Mouse (Mus musculus) erythroblast, embryonic 14.5 days (primary cell): ENCODE data around the gene Stpg3. TPM values are rescaled to one million over a fixed set of nuclear protein-coding genes. Genes with fewer than 3 reads are reported as not detected.

Experiments used
- H3K27me3 ChIP-seq: 2 replicates; pipeline ENCODE4 v1.6.1; 2012; ENCODE audit warnings: inconsistent platforms; ENCODE audit not compliant: control insufficient read depth
- H3K36me3 ChIP-seq: 2 replicates; pipeline ENCODE4 v1.6.1; 2012; ENCODE audit warnings: mild to moderate bottlenecking, inconsistent platforms; ENCODE audit not compliant: control insufficient read depth
- H3K4me1 ChIP-seq: 2 replicates; pipeline ENCODE4 v1.6.1; 2012; ENCODE audit warnings: inconsistent platforms; ENCODE audit not compliant: control insufficient read depth
- H3K4me3 ChIP-seq: replicated peaks from 2 replicates; pipeline ENCODE3; 2012; ENCODE audit warnings: moderate library complexity, mild to moderate bottlenecking, inconsistent platforms
- H3K9me3 ChIP-seq: 2 replicates; pipeline ENCODE4 v1.6.1; 2012; ENCODE audit warnings: low read length, inconsistent platforms, mixed read lengths; ENCODE audit not compliant: control insufficient read depth
- GATA1 ChIP-seq: IDR thresholded peaks from 2 replicates; pipeline ENCODE4 v1.6.1; 2012; ENCODE audit warnings: low read length, inconsistent platforms, mixed read lengths
- TAL1 ChIP-seq: IDR thresholded peaks from 3 replicates; pipeline ENCODE4 v1.6.1; 2012; ENCODE audit warnings: low read length, inconsistent platforms, mixed read lengths
- polyA plus RNA-seq: library from polyadenylated mRNA; stranded (reverse); fragments of >175 nt; gene quantifications from 2 replicates; pipeline ENCODE4 v1.2.3, GENCODE M21; 2012

Gene Stpg3
- polyA plus RNA-seq, 1 experiment = not detected

DNA sequence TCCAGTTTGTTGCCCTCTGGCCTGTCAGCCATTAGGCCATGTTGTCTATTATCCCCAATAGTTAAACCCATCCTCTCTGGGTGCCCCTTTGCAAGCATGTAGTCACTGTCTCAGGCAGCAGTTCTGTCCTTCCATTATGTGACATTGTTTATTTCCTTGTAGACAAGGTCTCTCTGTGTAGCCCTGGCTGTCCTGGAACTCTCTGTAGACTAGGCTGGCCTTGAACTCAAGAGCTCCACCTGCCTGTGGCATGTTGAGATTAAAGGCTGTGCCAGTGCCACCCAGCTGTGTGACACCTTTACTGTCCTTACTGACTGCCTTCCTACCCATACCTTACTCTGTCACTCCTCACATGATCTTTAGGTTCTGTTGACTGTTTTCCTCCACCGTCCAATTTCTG is 37.9 kb upstream of the Stpg3 start:
- peaks cover 31% of the 10 kb centered on the region for H3K4me1 ChIP-seq
- TF ChIP-seq TAL1 (no peak), GATA1 (no peak)
- peaks cover 63% of the 10 kb centered on the region for H3K36me3 ChIP-seq

DNA sequence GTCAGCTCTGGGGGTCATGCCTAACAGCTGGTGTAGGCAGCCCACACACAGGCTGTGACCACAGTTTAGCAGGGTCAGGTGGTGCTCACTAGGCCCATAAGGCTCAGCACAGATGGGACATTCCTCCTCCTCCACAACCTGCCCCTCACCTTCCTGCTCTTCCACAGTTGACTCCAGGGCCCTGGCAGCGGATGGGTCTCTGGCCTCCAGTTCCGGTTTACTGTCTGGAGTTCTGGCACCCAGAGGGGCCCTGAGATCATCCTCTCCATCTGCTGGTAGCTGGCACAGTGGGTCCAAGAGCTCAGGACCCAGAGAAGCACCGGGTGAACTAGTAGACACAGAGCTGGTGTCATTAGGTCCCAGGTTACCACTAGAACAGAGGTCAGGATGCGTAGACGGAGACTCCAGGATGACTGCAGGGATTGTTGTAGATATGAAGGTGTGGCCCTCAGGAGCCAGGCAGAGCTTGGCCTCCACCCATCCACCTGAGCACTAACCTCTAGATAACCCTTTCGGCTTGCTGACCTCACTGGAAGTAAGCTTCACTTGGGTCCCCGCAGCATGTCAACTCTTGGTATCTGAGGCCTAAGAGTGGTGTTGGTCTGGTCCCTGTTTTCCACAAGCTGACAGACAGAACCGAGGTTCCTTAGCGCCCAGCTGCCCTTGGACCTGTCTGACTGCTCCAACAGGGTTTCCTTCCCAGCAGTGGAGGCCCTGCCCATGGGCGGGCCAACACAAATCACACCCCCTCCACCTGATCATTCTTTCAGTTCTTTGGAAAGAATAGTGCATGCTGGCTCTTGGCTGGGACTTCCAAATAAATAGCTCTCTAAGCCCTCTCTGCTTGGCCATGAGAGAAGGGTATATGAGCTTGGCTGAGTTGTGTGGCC is 32.0 kb upstream of the Stpg3 start, which contains the start of gene AL732309.1:
AL732309.1 (minus strand) TSS at position 681 of the 890 bp plus-strand sequence.
- Histone ChIP-seq H3K36me3 (peaks cover 67% of the 10 kb centered on the region), H3K4me3 (no peak within 1 kb of the TSS), H3K27me3 (peaks cover 26% of the 10 kb centered on the region), H3K4me1 (peaks cover 15% of the 10 kb centered on the region), H3K9me3 (no peaks in the 10 kb centered on the region)
- TF ChIP-seq GATA1 = no peak
- TF ChIP-seq TAL1 = no peak

More for the DNA sequence above, 37.9 kb upstream of the Stpg3 start:
- H3K27me3 ChIP-seq = no peaks in the 10 kb centered on the region
- no peaks in the 10 kb centered on the region for H3K9me3 ChIP-seq
- no peak overlapping the region for H3K4me3 ChIP-seq

DNA sequence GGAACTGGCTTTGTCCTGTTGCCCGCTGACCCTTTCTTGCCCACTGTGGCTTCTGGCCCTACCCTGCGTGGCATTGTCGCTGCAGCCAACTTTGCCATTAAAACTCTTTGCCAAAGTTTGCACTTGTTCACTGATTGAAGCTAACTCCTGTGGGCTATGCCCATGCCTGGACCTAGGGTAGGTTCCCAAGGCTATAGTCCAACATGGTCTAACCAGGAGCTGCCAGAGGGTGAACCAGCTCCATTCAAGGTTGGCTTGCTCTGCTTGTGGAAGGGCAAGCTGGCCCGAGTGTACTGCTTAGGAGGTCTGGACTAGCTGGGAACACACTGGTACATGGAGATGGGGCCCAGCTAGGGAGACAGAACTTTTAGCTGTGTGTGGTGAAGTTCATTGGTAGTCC is 29.7 kb upstream of the Stpg3 start:
- Histone ChIP-seq H3K9me3 (no peaks in the 10 kb centered on the region), H3K4me1 (peaks cover 36% of the 10 kb centered on the region), H3K4me3 (no peak overlapping the region), H3K36me3 (peaks cover 44% of the 10 kb centered on the region), H3K27me3 (peaks cover 34% of the 10 kb centered on the region)
- no peak for TF ChIP-seq GATA1
- TF ChIP-seq TAL1 = no peak

DNA sequence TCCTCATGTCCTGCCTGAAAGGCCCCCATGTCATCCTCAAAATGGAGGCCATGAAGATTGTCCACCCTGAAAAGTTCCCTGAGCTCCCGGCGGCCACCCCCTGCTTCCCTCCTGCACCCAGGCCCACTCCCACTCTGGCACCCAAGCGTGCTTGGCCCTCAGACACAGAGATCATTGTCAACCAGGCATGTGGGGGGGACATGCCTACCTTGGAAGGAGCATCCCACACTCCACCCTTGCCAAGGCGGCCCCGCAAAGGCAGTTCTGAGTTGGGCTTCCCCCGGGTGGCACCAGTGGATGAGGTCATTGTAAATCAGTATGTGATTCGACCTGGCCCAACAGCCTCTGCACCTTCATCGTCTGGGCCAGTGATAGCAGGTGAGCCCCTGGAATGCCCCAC is 28.9 kb upstream of the Stpg3 start:
- Histone ChIP-seq H3K4me1 (peaks cover 41% of the 10 kb centered on the region), H3K4me3 (no peak overlapping the region), H3K36me3 (peaks cover 36% of the 10 kb centered on the region), H3K27me3 (peaks cover 34% of the 10 kb centered on the region), H3K9me3 (no peaks in the 10 kb centered on the region)
- TF ChIP-seq GATA1 = no peak
- TF ChIP-seq TAL1 = no peak

DNA sequence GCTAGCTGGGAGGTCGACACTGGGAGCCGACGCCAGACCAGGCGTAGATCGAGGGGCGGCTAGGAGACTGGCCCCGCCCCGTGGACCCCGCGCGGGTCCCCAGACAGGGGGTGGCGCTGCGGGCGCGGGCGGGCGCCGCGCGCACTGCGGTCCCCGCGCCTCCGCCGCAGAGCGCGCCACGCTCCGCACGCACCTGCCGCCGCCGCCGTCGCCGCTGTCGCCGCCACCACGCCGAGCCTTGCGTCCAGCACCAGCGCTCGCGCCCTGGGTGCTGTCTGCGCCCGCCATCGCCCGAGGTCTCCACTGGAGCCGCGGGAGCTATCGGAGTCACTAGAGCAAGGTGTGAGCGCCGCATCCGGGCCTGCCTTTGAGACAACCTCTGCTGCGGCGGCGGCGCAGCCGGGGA is 27.7 kb upstream of the Stpg3 start, which contains the start of the genes Rnf208 and Cysrt1:
Rnf208 (plus strand) TSS at position 155 of the 406 bp plus-strand sequence.
Cysrt1 (minus strand) TSS at position 352 of the 406 bp plus-strand sequence.
- TF ChIP-seq TAL1 (no peak), GATA1 (no peak)
- Histone ChIP-seq H3K27me3 (peaks cover 36% of the 10 kb centered on the region), H3K4me3 (peak within 1 kb of the TSS; percentile 61), H3K9me3 (no peaks in the 10 kb centered on the region), H3K36me3 (peaks cover 23% of the 10 kb centered on the region), H3K4me1 (peaks cover 41% of the 10 kb centered on the region)

DNA sequence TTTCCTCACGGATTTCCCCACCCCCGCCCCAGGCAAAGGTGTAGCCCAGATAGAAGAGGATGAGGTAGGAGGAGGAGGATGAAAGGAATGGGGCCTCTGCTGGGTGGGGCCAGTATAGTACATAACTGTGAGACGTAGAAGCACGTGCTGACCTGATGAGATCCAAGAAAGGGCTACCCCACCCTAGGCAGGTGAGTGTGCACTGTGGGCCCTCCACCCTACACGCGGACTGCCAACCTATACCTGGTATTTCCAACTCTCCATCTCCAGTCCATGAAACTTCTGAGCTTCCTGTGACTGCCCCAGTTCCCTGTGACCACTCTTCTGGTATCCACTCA is 27.0 kb upstream of the Stpg3 start:
- Histone ChIP-seq H3K27me3 (peaks cover 39% of the 10 kb centered on the region), H3K9me3 (no peaks in the 10 kb centered on the region), H3K36me3 (peaks cover 16% of the 10 kb centered on the region), H3K4me3 (peak overlapping the region; percentile 61), H3K4me1 (peaks cover 43% of the 10 kb centered on the region)
- TF ChIP-seq GATA1 (no peak), TAL1 (no peak)

DNA sequence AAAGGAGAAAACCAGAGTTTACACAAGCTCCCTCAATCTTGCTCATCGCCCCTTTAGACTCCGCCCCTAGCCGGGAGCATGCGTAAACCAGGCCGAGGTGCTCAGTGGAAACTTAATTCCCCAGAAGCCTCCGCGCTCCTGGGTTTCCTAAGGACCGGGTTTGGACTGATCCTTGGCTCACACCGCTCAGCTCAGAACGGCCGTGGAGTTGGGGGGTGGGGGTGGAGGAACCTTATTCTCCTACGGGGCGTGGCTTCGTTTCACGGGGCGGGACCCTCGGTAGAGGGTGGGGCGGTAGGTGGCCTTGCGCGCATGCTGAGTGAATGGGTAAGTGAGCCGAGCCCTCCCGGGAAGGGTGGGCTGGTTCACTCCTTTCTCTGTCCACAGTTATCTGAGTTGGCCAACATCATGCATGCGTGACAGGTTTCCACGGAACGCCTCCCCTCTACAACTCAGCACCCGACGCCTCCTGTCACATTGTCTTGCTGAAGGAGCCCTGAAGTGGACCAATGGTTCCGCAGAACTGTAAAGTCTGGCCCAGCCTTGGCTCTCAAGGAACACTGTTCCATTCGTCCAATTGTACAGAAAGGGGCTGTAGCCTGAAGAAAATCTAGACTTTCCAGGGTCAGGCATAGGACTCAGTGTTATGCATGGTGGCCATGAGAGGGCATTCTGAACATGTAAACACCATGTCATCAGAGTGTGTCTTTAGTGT is 26.4 kb upstream of the Stpg3 start:
- H3K27me3 ChIP-seq = peaks cover 43% of the 10 kb centered on the region
- no peaks in the 10 kb centered on the region for H3K9me3 ChIP-seq
- H3K36me3 ChIP-seq = peaks cover 11% of the 10 kb centered on the region
- TF ChIP-seq GATA1 (no peak), TAL1 (no peak)
- H3K4me3 ChIP-seq = peak overlapping the region; percentile 61
- H3K4me1 ChIP-seq = peaks cover 47% of the 10 kb centered on the region

DNA sequence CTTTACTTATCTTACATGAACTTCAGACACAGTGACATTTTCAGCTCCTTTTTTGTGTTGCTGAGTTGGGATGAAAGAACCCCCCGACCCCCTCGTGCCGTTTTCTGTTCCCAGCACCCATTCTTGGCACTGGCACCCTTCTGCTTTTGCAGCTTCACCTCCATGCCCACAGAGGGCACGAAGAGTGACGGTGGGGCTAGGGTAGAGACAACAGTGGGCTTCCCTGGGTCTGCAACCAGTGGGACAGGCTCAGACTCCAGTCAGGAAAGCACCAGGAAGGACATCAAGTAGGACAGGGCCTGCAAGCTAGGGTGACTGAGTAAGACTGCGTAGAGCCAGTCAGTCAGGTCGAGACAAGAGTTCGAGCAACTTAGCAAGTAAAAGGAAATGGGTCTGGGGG is 25.9 kb upstream of the Stpg3 start:
- Histone ChIP-seq H3K4me1 (peaks cover 47% of the 10 kb centered on the region), H3K9me3 (no peaks in the 10 kb centered on the region), H3K36me3 (peaks cover 5% of the 10 kb centered on the region), H3K4me3 (peak overlapping the region; percentile 61), H3K27me3 (peaks cover 44% of the 10 kb centered on the region)
- TF ChIP-seq TAL1 = no peak
- TF ChIP-seq GATA1 = no peak

DNA sequence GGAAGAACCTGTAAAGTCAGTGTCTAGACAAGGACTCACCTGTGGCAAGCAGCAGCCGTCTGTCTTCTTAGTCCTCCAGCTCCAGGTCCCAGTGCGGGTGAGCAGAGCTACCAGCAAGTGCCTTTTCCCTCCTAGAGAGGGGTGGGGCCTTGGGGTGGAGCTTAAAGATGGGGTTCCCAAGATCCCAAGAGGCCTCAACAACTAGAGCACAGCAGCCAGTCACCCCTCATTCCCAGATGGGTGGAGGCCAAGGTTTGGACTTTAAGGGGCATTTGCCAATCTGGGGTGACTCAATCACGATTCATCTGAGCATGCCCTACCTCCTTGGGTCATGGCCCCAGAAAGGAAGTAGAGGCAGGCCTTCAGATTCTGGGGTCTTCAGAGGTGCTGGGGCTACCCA is 25.3 kb upstream of the Stpg3 start:
- Histone ChIP-seq H3K27me3 (peaks cover 44% of the 10 kb centered on the region), H3K4me3 (no peak overlapping the region), H3K4me1 (peaks cover 47% of the 10 kb centered on the region), H3K36me3 (no peaks in the 10 kb centered on the region), H3K9me3 (no peaks in the 10 kb centered on the region)
- no peak for TF ChIP-seq GATA1
- no peak for TF ChIP-seq TAL1
